Mouse (Mus musculus) urinary bladder, postnatal 36 days (tissue): ENCODE measurements around the gene Akap9.
"Not testable (repeated sequence)": the region's sequence is repeated elsewhere in the genome, so short reads cannot be mapped to it uniquely, and the experiment has no call there.

Experiments used
- DNase-seq, 2 experiments: peaks; one replicate each; pipeline ENCODE4 v3.0.0; 2022; ENCODE audit warnings: low spot score in 2 of 2, mixed read lengths in 1 of 2

The Akap9 gene

GRCm38 (mm10) chr5:4039351-4039750 is 111.5 kb downstream of the Akap9 start:
- DNase-seq = no peak

GRCm38 (mm10) chr5:4040372-4040771 is 112.5 kb downstream of the Akap9 start:
- DNase-seq = no peak

GRCm38 (mm10) chr5:4040922-4041321 is 113.1 kb downstream of the Akap9 start:
- no peak for DNase-seq

GRCm38 (mm10) chr5:4060313-4060712 is 132.5 kb downstream of the Akap9 start:
- no peak for DNase-seq

GRCm38 (mm10) chr5:4066476-4067115 is 138.7 kb downstream of the Akap9 start:
- no peak for DNase-seq

- DNase-seq = no peak
These were observed 139.3 kb downstream of the Akap9 start for GRCm38 (mm10) chr5:4067203-4067602.

GRCm38 (mm10) chr5:4079086-4079485 is 151.2 kb downstream of the Akap9 start:
- no peak for DNase-seq

GRCm38 (mm10) chr5:4080861-4081260 is 153.0 kb downstream of the Akap9 start:
- no peak for DNase-seq

- no peak for DNase-seq
These were observed 153.7 kb downstream of the Akap9 start for GRCm38 (mm10) chr5:4081513-4081912.

GRCm38 (mm10) chr5:4084948-4085347 is 157.1 kb downstream of the Akap9 start:
- DNase-seq = no peak

GRCm38 (mm10) chr5:4086309-4086708 is 158.5 kb downstream of the Akap9 start:
- no peak for DNase-seq

- DNase-seq = no peak
These were observed 160.3 kb downstream of the Akap9 start for GRCm38 (mm10) chr5:4088190-4088589.

- DNase-seq = no peak
These were observed 166.6 kb downstream of the Akap9 start for GRCm38 (mm10) chr5:4094471-4094870.

- no peak for DNase-seq
These were observed 173.2 kb downstream of the Akap9 start for GRCm38 (mm10) chr5:4101031-4101430.

GRCm38 (mm10) chr5:4101770-4102169 is 173.9 kb downstream of the Akap9 start:
- DNase-seq = no peak

GRCm38 (mm10) chr5:4103626-4104340 is 175.9 kb downstream of the Akap9 start:
- DNase-seq = no peak

- peak; percentile 79 to 84 for DNase-seq
These were observed 176.6 kb downstream of the Akap9 start, which contains the start of gene Cyp51 for GRCm38 (mm10) chr5:4104341-4105040. Cyp51 (minus strand) TSS chr5:4104746.

- DNase-seq = no peak
These were observed 177.9 kb downstream of the Akap9 start for GRCm38 (mm10) chr5:4105651-4106186.

- not testable (repeated sequence) for DNase-seq
These were observed 179.2 kb downstream of the Akap9 start for GRCm38 (mm10) chr5:4107056-4107455.

- no peak for DNase-seq
These were observed 184.8 kb downstream of the Akap9 start for GRCm38 (mm10) chr5:4112570-4113098.
